ENCODE assay signal across 8 mouse cellular contexts in genomic region chr3:27283071-27283713, GRCm38 (mm10). TPM values are rescaled to one million over a fixed set of nuclear protein-coding genes. Genes with fewer than 3 reads are reported as not detected.
DNase-seq lines count a peak whose midpoint lies in the region; ATAC-seq lines count a peak whose summit lies in the region.

No protein-coding gene starts in this region.

- DNase-seq in ovary, adult 18-20 months (ENCODE audit: low spot score) = peak; percentile 37
- DNase-seq in ovary, postnatal 10 days (ENCODE audit: low spot score) = no peak
- DNase-seq in embryo, embryonic 10.5 days (ENCODE audit: low spot score) = peak; percentile 56
- DNase-seq in limb, embryonic 10.5 days (ENCODE audit: low spot score) = peak; percentile 54
- peak; percentile 75 for DNase-seq in midbrain, embryonic 14.5 days
- no peak for DNase-seq in spleen, postnatal 36 days (ENCODE audit: low spot score in 2 of 2)
- DNase-seq in adipocyte (ENCODE audit: low spot score) = no peak

- peaks cover 24% of the 10 kb centered on the region; the same call in 1 of the 2 replicates for H3K27me3 ChIP-seq in limb, embryonic 10.5 days (ENCODE audit: low read depth, poor library complexity, severe bottlenecking)
- no peaks in the 10 kb centered on the region for H3K27me3 ChIP-seq in midbrain, embryonic 14.5 days (ENCODE audit: control insufficient read depth, insufficient read depth, low read length)

- H3K27ac ChIP-seq in limb, embryonic 10.5 days = no peak overlapping the region; the same call in 1 of the 2 replicates
- peak overlapping the region; percentile 74 for H3K27ac ChIP-seq in midbrain, embryonic 14.5 days (replicated peaks; ENCODE audit: low read depth, low read length)

- H3K4me2 ChIP-seq in midbrain, embryonic 14.5 days (ENCODE audit: low read length) = peak overlapping the region; percentile 75

- peak overlapping the region; percentile 50 for H3K9ac ChIP-seq in midbrain, embryonic 14.5 days (replicated peaks; ENCODE audit: low read length)

- H3K36me3 ChIP-seq in limb, embryonic 10.5 days = no peaks in the 10 kb centered on the region
- no peaks in the 10 kb centered on the region for H3K36me3 ChIP-seq in midbrain, embryonic 14.5 days (ENCODE audit: control insufficient read depth, insufficient read depth, low read length)

- no peaks in the 10 kb centered on the region for H3K9me3 ChIP-seq in limb, embryonic 10.5 days (replicated peaks)
- no peaks in the 10 kb centered on the region for H3K9me3 ChIP-seq in midbrain, embryonic 14.5 days (ENCODE audit: control insufficient read depth, low read length)

- WGBS in limb, embryonic 10.5 days = 9% methylated on average over 27 of the region's 27 CpGs
- WGBS in midbrain, embryonic 14.5 days = under 1% methylated on average over 27 of the region's 27 CpGs

- H3K4me3 ChIP-seq in limb, embryonic 10.5 days = peak overlapping the region; percentile 42
- H3K4me3 ChIP-seq in midbrain, embryonic 14.5 days (replicated peaks; ENCODE audit: low read depth, low read length) = peak overlapping the region; percentile 36

- peak; percentile 23 to 42; a peak in 2 of 4 replicates for ATAC-seq in hematopoietic stem cell, adult 5-6 weeks (replicated peaks in 1 of 2; ENCODE audit: insufficient read depth in 1 of 2, low FRiP score in 2 of 2, low TSS enrichment in 1 of 2, low read depth in 1 of 2, poor library complexity in 2 of 2, severe bottlenecking in 2 of 2)
- peak; percentile 73; the same call in 1 of the 2 replicates for ATAC-seq in midbrain, embryonic 14.5 days (ENCODE audit: low FRiP score, low TSS enrichment)

- peaks cover 11% of the 10 kb centered on the region for H3K4me1 ChIP-seq in limb, embryonic 10.5 days
- H3K4me1 ChIP-seq in midbrain, embryonic 14.5 days (ENCODE audit: control insufficient read depth, insufficient read depth, low read length) = no peaks in the 10 kb centered on the region; the same call in 1 of the 2 replicates

RNA-seq across cellular contexts. Expression of gene Tnfsf10, which starts 33.6 kb away (rescaled TPM):
- total RNA-seq in hematopoietic stem cell, adult 5-6 weeks (2017) = 30.1 and 32.7 TPM in 2 replicates
- not detected in 2 replicates for polyA plus RNA-seq in limb, embryonic 10.5 days (2016; fragmentation: Nextera tagmentation; extraction: Ambion mirVana)
- polyA plus RNA-seq in midbrain, embryonic 14.5 days (2014; fragmentation: Nextera tagmentation; extraction: Ambion mirVana) = 0.13 TPM in 1 of 2 replicates, not detected in the other

Comparison
In these comparisons a context has a peak if more than half of its experiments do, and no peak if none do; other contexts are left out.
1. DNase-seq: peak in ovary, adult 18-20 months (single experiment), embryo, embryonic 10.5 days (single experiment), limb, embryonic 10.5 days (single experiment) and midbrain, embryonic 14.5 days (single experiment); none in ovary, postnatal 10 days (single experiment), spleen, postnatal 36 days (0 of 2) and adipocyte (single experiment).